Mouse (Mus musculus): Measurements from ENCODE around the gene Tekt4. TPM values are rescaled to one million over a fixed set of nuclear protein-coding genes. Genes with fewer than 3 reads are reported as not detected.

Gene Tekt4
- total RNA-seq, 1 experiment: not detected

DNA sequence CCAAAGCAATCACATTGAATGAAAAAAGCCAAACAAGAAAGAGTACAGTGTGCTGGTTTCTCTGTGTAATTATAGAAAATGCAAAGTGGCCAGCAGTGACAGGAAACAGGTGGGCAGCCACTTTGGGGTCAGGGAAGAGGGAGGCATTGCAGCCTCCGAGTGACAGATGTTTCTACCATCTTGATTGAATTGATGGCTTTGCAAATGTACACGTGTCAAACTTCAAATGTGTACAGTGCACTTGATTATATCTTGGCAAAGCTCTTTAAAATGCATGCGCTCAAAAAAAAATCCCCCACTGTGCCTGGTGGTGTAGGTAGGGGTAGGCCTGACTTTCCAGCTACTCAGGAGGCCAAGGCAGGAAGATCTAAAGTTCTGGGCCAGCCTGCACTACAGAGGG, 11.5 kb upstream of the Tekt4 start:
- H3K27ac ChIP-seq (ENCODE audit: insufficient read depth, low read depth, low read length, poor library complexity, severe bottlenecking): no peak overlapping the region
- no peak overlapping the region for H3K4me3 ChIP-seq (ENCODE audit: insufficient read depth in 1 of 2, low read depth in 1 of 2, low read length in 2 of 2, poor library complexity in 1 of 2, severe bottlenecking in 1 of 2)
- no peaks in the 10 kb centered on the region for H3K4me1 ChIP-seq (ENCODE audit: control insufficient read depth in 2 of 2, insufficient read depth in 2 of 2, low read length in 2 of 2, poor library complexity in 1 of 2)
- no peaks in the 10 kb centered on the region for H3K36me3 ChIP-seq (ENCODE audit: control insufficient read depth, insufficient read depth, low read length, poor library complexity, severe bottlenecking)
- in situ Hi-C loops (cut with MboI; ENCODE audit: low sequenced_read_pairs in 2 of 2, unreplicated experiment in 2 of 2): no loop called here
- no peak for TF ChIP-seq CHD2 (IDR thresholded peaks at IDR 0.05; ENCODE audit: low read depth, low read length)
- TF ChIP-seq ZC3H11A (IDR thresholded peaks at IDR 0.05; ENCODE audit: borderline replicate concordance, low read depth, low read length): no peak
- no peak for TF ChIP-seq ZNF384 (IDR thresholded peaks at IDR 0.05; ENCODE audit: low read depth, low read length)
- TF ChIP-seq HCFC1 (IDR thresholded peaks at IDR 0.05; ENCODE audit: borderline replicate concordance, insufficient read depth, low read length): no peak
- TF ChIP-seq MAFK (IDR thresholded peaks at IDR 0.05; ENCODE audit: insufficient read depth, low read depth, low read length): no peak
- H3K9ac ChIP-seq (ENCODE audit: insufficient read depth, low read depth, low read length, poor library complexity, severe bottlenecking): no peak overlapping the region
- no peaks in the 10 kb centered on the region for H3K9me3 ChIP-seq (ENCODE audit: control insufficient read depth, insufficient read depth, low read depth, low read length)
- DNase-seq (ENCODE audit: low read depth, low spot score): no peak

GRCm38 (mm10) chr17:25445074-25445473, 9.3 kb upstream of the Tekt4 start:
- no peak overlapping the region for H3K4me3 ChIP-seq (ENCODE audit: insufficient read depth in 1 of 2, low read depth in 1 of 2, low read length in 2 of 2, poor library complexity in 1 of 2, severe bottlenecking in 1 of 2)
- H3K27ac ChIP-seq (ENCODE audit: insufficient read depth, low read depth, low read length, poor library complexity, severe bottlenecking): no peak overlapping the region
- no peak for TF ChIP-seq ZC3H11A (IDR thresholded peaks at IDR 0.05; ENCODE audit: borderline replicate concordance, low read depth, low read length)
- TF ChIP-seq HCFC1 (IDR thresholded peaks at IDR 0.05; ENCODE audit: borderline replicate concordance, insufficient read depth, low read length): no peak
- no peak for TF ChIP-seq CHD2 (IDR thresholded peaks at IDR 0.05; ENCODE audit: low read depth, low read length)
- no peak for TF ChIP-seq MAFK (IDR thresholded peaks at IDR 0.05; ENCODE audit: insufficient read depth, low read depth, low read length)
- TF ChIP-seq ZNF384 (IDR thresholded peaks at IDR 0.05; ENCODE audit: low read depth, low read length): no peak
- H3K36me3 ChIP-seq (ENCODE audit: control insufficient read depth, insufficient read depth, low read length, poor library complexity, severe bottlenecking): no peaks in the 10 kb centered on the region
- no peaks in the 10 kb centered on the region for H3K4me1 ChIP-seq (ENCODE audit: control insufficient read depth in 2 of 2, insufficient read depth in 2 of 2, low read length in 2 of 2, poor library complexity in 1 of 2)
- H3K9ac ChIP-seq (ENCODE audit: insufficient read depth, low read depth, low read length, poor library complexity, severe bottlenecking): no peak overlapping the region
- no peak for DNase-seq (ENCODE audit: low read depth, low spot score)
- no peaks in the 10 kb centered on the region for H3K9me3 ChIP-seq (ENCODE audit: control insufficient read depth, insufficient read depth, low read depth, low read length)
- in situ Hi-C loops (cut with MboI; ENCODE audit: low sequenced_read_pairs in 2 of 2, unreplicated experiment in 2 of 2): no loop called here

DNA sequence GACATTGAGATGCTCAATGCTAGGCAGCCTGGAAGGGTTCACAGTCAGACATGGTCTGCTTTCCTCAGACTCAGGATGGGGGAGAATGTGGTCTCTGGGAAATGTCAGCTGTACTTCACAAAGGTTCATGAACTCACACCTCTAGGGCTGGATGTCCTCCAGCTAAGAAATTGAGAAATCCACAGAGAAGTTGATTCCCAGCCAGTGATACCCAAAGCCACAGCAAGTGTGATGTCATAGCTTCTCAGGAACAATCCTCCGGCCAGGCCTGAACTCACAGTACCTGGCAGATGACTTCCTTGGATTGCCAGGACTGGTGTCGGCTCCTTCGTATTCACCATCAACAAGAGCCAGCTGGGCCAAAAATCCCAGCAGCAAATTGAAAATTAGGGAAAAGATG, 8.6 kb upstream of the Tekt4 start:
- DNase-seq (ENCODE audit: low read depth, low spot score): no peak
- TF ChIP-seq HCFC1 (IDR thresholded peaks at IDR 0.05; ENCODE audit: borderline replicate concordance, insufficient read depth, low read length) (no peak), ZC3H11A (IDR thresholded peaks at IDR 0.05; ENCODE audit: borderline replicate concordance, low read depth, low read length) (no peak), MAFK (IDR thresholded peaks at IDR 0.05; ENCODE audit: insufficient read depth, low read depth, low read length) (no peak), CHD2 (IDR thresholded peaks at IDR 0.05; ENCODE audit: low read depth, low read length) (no peak), ZNF384 (IDR thresholded peaks at IDR 0.05; ENCODE audit: low read depth, low read length) (no peak)
- in situ Hi-C loops (cut with MboI; ENCODE audit: low sequenced_read_pairs in 2 of 2, unreplicated experiment in 2 of 2): no loop called here
- no peaks in the 10 kb centered on the region for H3K9me3 ChIP-seq (ENCODE audit: control insufficient read depth, insufficient read depth, low read depth, low read length)
- no peak overlapping the region for H3K9ac ChIP-seq (ENCODE audit: insufficient read depth, low read depth, low read length, poor library complexity, severe bottlenecking)
- no peak overlapping the region for H3K4me3 ChIP-seq (ENCODE audit: insufficient read depth in 1 of 2, low read depth in 1 of 2, low read length in 2 of 2, poor library complexity in 1 of 2, severe bottlenecking in 1 of 2)
- H3K4me1 ChIP-seq (ENCODE audit: control insufficient read depth in 2 of 2, insufficient read depth in 2 of 2, low read length in 2 of 2, poor library complexity in 1 of 2): no peaks in the 10 kb centered on the region
- H3K36me3 ChIP-seq (ENCODE audit: control insufficient read depth, insufficient read depth, low read length, poor library complexity, severe bottlenecking): no peaks in the 10 kb centered on the region
- no peak overlapping the region for H3K27ac ChIP-seq (ENCODE audit: insufficient read depth, low read depth, low read length, poor library complexity, severe bottlenecking)

DNA sequence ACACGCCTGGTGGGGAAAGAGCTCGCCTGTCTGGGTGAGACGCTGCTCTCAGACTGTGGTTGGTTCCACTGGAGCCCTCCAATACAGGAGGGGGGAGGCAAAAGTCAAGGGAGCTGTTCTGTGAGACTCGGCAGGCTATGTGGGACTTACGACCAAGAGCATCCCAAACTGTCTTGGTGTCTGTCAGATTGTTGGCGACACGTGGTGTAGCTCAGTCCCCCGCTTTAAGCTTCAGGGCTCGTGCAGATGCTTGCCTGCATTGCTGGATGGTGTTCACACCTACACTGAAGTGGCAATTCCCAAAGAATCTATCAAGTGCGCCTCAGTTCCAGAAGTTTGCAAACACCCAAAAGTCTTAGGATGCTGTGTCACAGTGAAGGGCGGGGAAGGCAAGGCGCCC, 6.5 kb upstream of the Tekt4 start:
- TF ChIP-seq CHD2 (IDR thresholded peaks at IDR 0.05; ENCODE audit: low read depth, low read length): no peak
- H3K4me3 ChIP-seq (ENCODE audit: insufficient read depth in 1 of 2, low read depth in 1 of 2, low read length in 2 of 2, poor library complexity in 1 of 2, severe bottlenecking in 1 of 2): no peak overlapping the region
- in situ Hi-C loops (cut with MboI; ENCODE audit: low sequenced_read_pairs in 2 of 2, unreplicated experiment in 2 of 2): no loop called here
- H3K4me1 ChIP-seq (ENCODE audit: control insufficient read depth in 2 of 2, insufficient read depth in 2 of 2, low read length in 2 of 2, poor library complexity in 1 of 2): no peaks in the 10 kb centered on the region
- DNase-seq (ENCODE audit: low read depth, low spot score): no peak
- H3K9ac ChIP-seq (ENCODE audit: insufficient read depth, low read depth, low read length, poor library complexity, severe bottlenecking): no peak overlapping the region
- H3K9me3 ChIP-seq (ENCODE audit: control insufficient read depth, insufficient read depth, low read depth, low read length): no peaks in the 10 kb centered on the region
- H3K36me3 ChIP-seq (ENCODE audit: control insufficient read depth, insufficient read depth, low read length, poor library complexity, severe bottlenecking): no peaks in the 10 kb centered on the region
- H3K27ac ChIP-seq (ENCODE audit: insufficient read depth, low read depth, low read length, poor library complexity, severe bottlenecking): no peak overlapping the region

DNA sequence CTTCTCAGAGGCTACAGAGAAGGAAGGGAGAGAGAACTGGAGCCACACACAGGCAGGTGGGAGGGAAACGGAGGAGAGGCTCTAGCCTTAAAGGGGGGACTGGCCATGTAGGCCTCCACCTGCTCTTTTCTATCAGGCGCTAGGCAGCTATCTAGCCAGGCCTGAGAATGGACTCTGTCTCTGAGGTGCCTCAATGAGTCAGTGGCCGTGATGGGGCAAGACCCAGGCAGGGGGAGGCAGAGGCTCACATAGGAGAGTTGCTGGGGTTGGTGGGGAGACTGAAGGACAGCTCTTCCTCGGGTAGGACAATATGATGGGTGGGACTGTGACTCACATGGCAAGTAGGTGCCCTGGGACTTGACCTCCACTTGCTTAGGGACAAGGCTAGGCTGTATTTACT, 4.1 kb upstream of the Tekt4 start:
- TF ChIP-seq ZC3H11A (IDR thresholded peaks at IDR 0.05; ENCODE audit: borderline replicate concordance, low read depth, low read length): no peak
- TF ChIP-seq HCFC1 (IDR thresholded peaks at IDR 0.05; ENCODE audit: borderline replicate concordance, insufficient read depth, low read length): no peak
- no peak for TF ChIP-seq CHD2 (IDR thresholded peaks at IDR 0.05; ENCODE audit: low read depth, low read length)
- TF ChIP-seq MAFK (IDR thresholded peaks at IDR 0.05; ENCODE audit: insufficient read depth, low read depth, low read length): no peak
- no peak for TF ChIP-seq ZNF384 (IDR thresholded peaks at IDR 0.05; ENCODE audit: low read depth, low read length)
- DNase-seq (ENCODE audit: low read depth, low spot score): no peak
- Histone ChIP-seq H3K9ac (ENCODE audit: insufficient read depth, low read depth, low read length, poor library complexity, severe bottlenecking) (no peak overlapping the region), H3K4me1 (ENCODE audit: control insufficient read depth in 2 of 2, insufficient read depth in 2 of 2, low read length in 2 of 2, poor library complexity in 1 of 2) (peaks cover 0 to 5% of the 10 kb centered on the region in 2 experiments; a peak in 1 of 4 replicates), H3K9me3 (ENCODE audit: control insufficient read depth, insufficient read depth, low read depth, low read length) (no peaks in the 10 kb centered on the region), H3K4me3 (ENCODE audit: insufficient read depth in 1 of 2, low read depth in 1 of 2, low read length in 2 of 2, poor library complexity in 1 of 2, severe bottlenecking in 1 of 2) (no peak overlapping the region), H3K36me3 (ENCODE audit: control insufficient read depth, insufficient read depth, low read length, poor library complexity, severe bottlenecking) (no peaks in the 10 kb centered on the region), H3K27ac (ENCODE audit: insufficient read depth, low read depth, low read length, poor library complexity, severe bottlenecking) (no peak overlapping the region)
- in situ Hi-C loops (cut with MboI; ENCODE audit: low sequenced_read_pairs in 2 of 2, unreplicated experiment in 2 of 2): no loop called here
